Comparison of ENCODE assay signal across 9 mouse cellular contexts in genomic region chr13:54304251-54304650, GRCm38 (mm10).
A peak's percentile ranks its signal among the peaks of the same experiment; 100 is the strongest.
DNase-seq lines count a peak whose midpoint lies in the region; ATAC-seq and TF ChIP-seq lines count a peak whose summit lies in the region.
"Had no signal": no experiment of that assay in that cellular context is flagged by ENCODE, and none has a peak within 500 bp of the region (broad histone marks: within the 10 kb centered on the region; RNA-seq: fewer than 3 reads in every experiment).

No protein-coding gene starts in this region.

- H3K4me1 ChIP-seq in heart, embryonic 16.5 days (ENCODE audit: control insufficient read depth, insufficient read depth, low read length): peaks cover 22% of the 10 kb centered on the region
- H3K4me1 ChIP-seq in embryonic facial prominence, embryonic 13.5 days: peaks cover 53% of the 10 kb centered on the region
- H3K4me1 ChIP-seq in hindbrain, embryonic 14.5 days (replicated peaks; ENCODE audit: control insufficient read depth, insufficient read depth, low read length): peaks cover 22% of the 10 kb centered on the region

- no peak for TF ChIP-seq POLR2A in myocyte (IDR thresholded peaks at IDR 0.05; ENCODE audit: insufficient read length, low read depth)

- no peaks in the 10 kb centered on the region for H3K36me3 ChIP-seq in heart, embryonic 16.5 days (ENCODE audit: control insufficient read depth, insufficient read depth)
- H3K36me3 ChIP-seq in embryonic facial prominence, embryonic 13.5 days: no peaks in the 10 kb centered on the region
- no peaks in the 10 kb centered on the region for H3K36me3 ChIP-seq in hindbrain, embryonic 14.5 days (replicated peaks; ENCODE audit: control insufficient read depth, insufficient read depth)
- no peaks in the 10 kb centered on the region for H3K36me3 ChIP-seq in myocyte (ENCODE audit: control insufficient read depth, insufficient read depth)
- H3K36me3 ChIP-seq: G1E had no signal

- DNase-seq in heart, postnatal 10 days: no peak
- no peak for DNase-seq in hindbrain, embryonic 14.5 days (ENCODE audit: low spot score)
- no peak for DNase-seq in left cerebral cortex, adult 8-10 months (ENCODE audit: low spot score in 2 of 2)
- no peak for DNase-seq in thymus, postnatal 10 days (ENCODE audit: low spot score in 2 of 2)

- H3K79me2 ChIP-seq in myocyte (ENCODE audit: control insufficient read depth, insufficient read depth): peaks cover 5% of the 10 kb centered on the region

- no peak overlapping the region for H3K4me3 ChIP-seq in heart, embryonic 16.5 days (ENCODE audit: low read length)
- H3K4me3 ChIP-seq in embryonic facial prominence, embryonic 13.5 days: no peak overlapping the region
- no peak overlapping the region for H3K4me3 ChIP-seq in hindbrain, embryonic 14.5 days (replicated peaks; ENCODE audit: low read length)
- peak overlapping the region; percentile 49 for H3K4me3 ChIP-seq in myocyte

- WGBS in heart, embryonic 16.5 days: 66% methylated on average over 5 of the region's 5 CpGs
- WGBS in embryonic facial prominence, embryonic 13.5 days: 51% methylated on average over 5 of the region's 5 CpGs
- WGBS in hindbrain, embryonic 14.5 days: 53% methylated on average over 5 of the region's 5 CpGs

- H3ac ChIP-seq in myocyte (ENCODE audit: control insufficient read depth, insufficient read length): no peak overlapping the region

- ATAC-seq in heart, embryonic 16.5 days (replicated peaks; ENCODE audit: extremely low read depth, insufficient read depth, low FRiP score): no peak
- ATAC-seq in embryonic facial prominence, embryonic 13.5 days (ENCODE audit: insufficient number of reproducible peaks, insufficient read depth, low FRiP score, low TSS enrichment, low read depth): no peak
- no peak for ATAC-seq in hindbrain, embryonic 14.5 days (ENCODE audit: low FRiP score)
- no peak for ATAC-seq in erythroid progenitor cell, adult 5-6 weeks (replicated peaks; ENCODE audit: low FRiP score, poor library complexity, severe bottlenecking)

- intact Hi-C loops in heart, postnatal 10 days (cut with DNase I): loop anchor here (5.0 kb wide), 2 partner anchors 57 to 68 kb away; partner anchors contain the start of gene Cplx2

- no peak overlapping the region for H3K9ac ChIP-seq in heart, embryonic 16.5 days (ENCODE audit: low read length)
- H3K9ac ChIP-seq in embryonic facial prominence, embryonic 13.5 days: no peak overlapping the region
- H3K9ac ChIP-seq in hindbrain, embryonic 14.5 days: peak overlapping the region; percentile 97; the same call in 1 of the 2 replicates

- no peaks in the 10 kb centered on the region for H3K9me3 ChIP-seq in heart, embryonic 16.5 days (replicated peaks; ENCODE audit: control insufficient read depth, low read length)
- H3K9me3 ChIP-seq in embryonic facial prominence, embryonic 13.5 days: no peaks in the 10 kb centered on the region
- no peaks in the 10 kb centered on the region for H3K9me3 ChIP-seq in hindbrain, embryonic 14.5 days (ENCODE audit: control insufficient read depth, low read length)

- H3K27me3 ChIP-seq in heart, embryonic 16.5 days (ENCODE audit: control insufficient read depth, insufficient read depth, low read length): no peaks in the 10 kb centered on the region
- H3K27me3 ChIP-seq in embryonic facial prominence, embryonic 13.5 days: no peaks in the 10 kb centered on the region
- no peaks in the 10 kb centered on the region for H3K27me3 ChIP-seq in hindbrain, embryonic 14.5 days (ENCODE audit: control insufficient read depth, insufficient read depth, low read length)
- no peaks in the 10 kb centered on the region for H3K27me3 ChIP-seq in myocyte (ENCODE audit: control insufficient read depth, insufficient read depth, insufficient read length)

- peak overlapping the region; percentile 97 for H3K27ac ChIP-seq in heart, embryonic 16.5 days (ENCODE audit: low read length)
- peak overlapping the region; percentile 100; the same call in 1 of the 2 replicates for H3K27ac ChIP-seq in embryonic facial prominence, embryonic 13.5 days
- H3K27ac ChIP-seq in hindbrain, embryonic 14.5 days: peak overlapping the region; percentile 98

- H3K4me2 ChIP-seq in heart, embryonic 16.5 days (ENCODE audit: low read depth, low read length): no peak overlapping the region; the same call in 1 of the 2 replicates
- peak overlapping the region; percentile 90 for H3K4me2 ChIP-seq in embryonic facial prominence, embryonic 13.5 days
- H3K4me2 ChIP-seq in hindbrain, embryonic 14.5 days (replicated peaks): peak overlapping the region; percentile 95
- H3K4me2 ChIP-seq in myocyte (ENCODE audit: low read depth): peak overlapping the region; percentile 96

TF ChIP-seq in myocyte, 11 proteins besides CTCF, POLR2A, EP300 and RAD21:
- TF ChIP-seq CEBPB (IDR thresholded peaks at IDR 0.05; ENCODE audit: insufficient read depth, poor library complexity, severe bottlenecking) (no peak), E2F4 (IDR thresholded peaks at IDR 0.05; ENCODE audit: insufficient read depth) (no peak), MYOD1 (IDR thresholded peaks at IDR 0.05; ENCODE audit: control insufficient read depth in 1 of 3, insufficient read length in 2 of 3, low read depth in 2 of 3) (no peak), TCF12 (IDR thresholded peaks at IDR 0.05; ENCODE audit: insufficient read depth, poor library complexity, severe bottlenecking) (no peak), MYOG (IDR thresholded peaks at IDR 0.05; ENCODE audit: control insufficient read depth in 1 of 3, insufficient read depth in 1 of 3, insufficient read length in 2 of 3, low read depth in 2 of 3) (no peak), REST (IDR thresholded peaks at IDR 0.05; ENCODE audit: insufficient read depth, insufficient read length) (no peak), MAX (IDR thresholded peaks at IDR 0.05; ENCODE audit: low read depth) (no peak), POLR2AphosphoS2 (IDR thresholded peaks at IDR 0.05; ENCODE audit: insufficient read length, low read depth) (no peak), TCF3 (IDR thresholded peaks at IDR 0.05; ENCODE audit: insufficient read length, low read depth) (no peak), SRF (IDR thresholded peaks at IDR 0.05; ENCODE audit: control insufficient read depth, insufficient read length, low read depth) (no peak), USF1 (IDR thresholded peaks at IDR 0.05; ENCODE audit: low read depth) (no peak)
TF ChIP-seq in myocyte: peak in this region for 0.
